Mouse (Mus musculus) ES-E14 (cell line): ENCODE measurements at regions not wholly inside any gene's neighbourhood (a gene's known extent, or its start where the extent isn't known, plus 50 kb on each side); places are given as distances from the start of the nearest gene placed in this dataset.

Experiments used
- CHD2 ChIP-seq: IDR thresholded peaks from 2 replicates; pipeline ENCODE4 v1.6.1; 2014; ENCODE audit warnings: mild to moderate bottlenecking, low read depth, low read length, inconsistent platforms
- MAFK ChIP-seq: IDR thresholded peaks from 2 replicates; pipeline ENCODE4 v1.6.1; 2014; ENCODE audit warnings: mild to moderate bottlenecking, low read depth, low read length, inconsistent platforms; ENCODE audit not compliant: insufficient read depth
- ZNF384 ChIP-seq: IDR thresholded peaks from 2 replicates; pipeline ENCODE4 v1.6.1; 2012; ENCODE audit warnings: low read depth, low read length, inconsistent platforms

- TF ChIP-seq MAFK (no peak), CHD2 (no peak), ZNF384 (no peak)
Observed at GRCm38 (mm10) chr19:14045456-14045855, 132.1 kb downstream of the Olfr1505 start.
